Mouse (Mus musculus): Measurements from ENCODE around the gene 4933427D14Rik.

4933427D14Rik gene

DNA sequence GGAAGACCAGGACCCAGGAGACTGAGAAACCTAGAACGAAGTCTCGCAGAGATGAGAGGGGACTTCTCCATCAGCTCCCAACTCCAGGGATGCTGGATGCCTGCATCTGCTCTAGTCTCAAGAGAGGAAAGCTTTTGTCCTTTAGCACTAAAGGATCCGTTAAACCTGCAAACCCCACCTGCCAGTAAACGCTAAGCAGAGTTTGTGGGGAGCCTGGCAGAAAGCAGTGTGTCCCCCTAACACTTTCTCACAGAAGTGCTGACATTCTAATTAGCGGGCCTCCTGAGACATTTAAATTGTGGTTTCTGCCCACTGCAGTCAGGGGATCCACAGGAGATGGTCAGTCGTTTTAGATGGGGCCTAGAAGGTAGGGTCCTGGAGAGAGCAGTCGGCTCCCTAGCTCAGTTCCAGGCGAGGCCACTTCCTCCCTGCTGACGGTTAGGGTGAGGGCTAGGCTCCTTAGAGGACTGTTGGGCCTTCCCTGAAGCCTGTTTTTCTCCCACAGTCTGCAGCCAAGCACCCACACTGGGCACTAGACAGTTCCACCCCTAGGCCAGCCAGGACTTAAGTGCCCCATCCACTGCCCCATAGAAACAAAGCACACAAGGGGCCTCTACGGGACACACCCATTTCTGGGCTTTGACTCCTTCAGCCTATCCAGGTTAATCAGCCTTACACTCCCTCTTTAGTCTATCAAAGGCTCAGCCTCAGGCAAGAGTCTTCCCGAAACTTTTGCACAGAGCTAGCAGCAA is 70.9 kb downstream of the 4933427D14Rik start:
- DNase-seq = no peak

DNA sequence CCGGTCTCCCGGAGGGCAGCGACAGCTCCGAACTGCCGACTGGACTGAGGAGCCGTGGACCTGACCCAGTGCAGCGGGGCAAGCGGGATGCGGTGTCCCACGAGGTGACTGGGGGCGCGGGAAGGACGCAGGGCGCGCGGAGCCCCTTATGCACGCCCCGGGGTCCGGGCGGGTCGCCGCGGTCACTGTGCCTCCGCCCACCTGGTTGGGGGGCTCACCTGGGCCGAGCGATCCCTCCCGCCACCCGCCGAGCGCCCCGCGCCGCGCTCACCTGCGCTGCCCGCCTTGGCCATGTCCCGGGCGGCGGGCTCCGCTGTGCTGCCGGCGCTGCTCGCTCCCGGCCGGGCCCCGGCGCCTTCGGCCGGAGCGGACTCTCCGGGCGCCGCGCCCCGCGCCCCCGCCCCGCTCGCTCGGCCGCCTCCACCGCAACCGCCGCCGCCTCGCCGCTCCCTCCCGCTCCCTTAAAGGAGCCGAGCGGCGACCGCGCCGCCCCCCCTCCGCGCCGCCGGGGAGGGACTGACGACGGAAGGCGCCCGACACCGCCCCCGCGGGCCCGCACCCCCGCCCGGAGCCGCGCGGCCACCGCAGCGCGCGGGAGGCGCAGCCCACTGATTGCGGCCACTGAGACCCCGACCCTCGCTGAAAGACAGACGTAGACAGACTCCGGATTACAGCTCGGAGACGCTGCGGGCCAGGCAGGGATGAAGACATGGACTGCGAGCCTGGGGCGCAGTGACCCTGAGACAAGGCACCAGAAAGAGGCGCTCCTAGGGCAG is 71.7 kb downstream of the 4933427D14Rik start, which contains the start of gene Pitpnm3:
TSS of gene Pitpnm3 (minus strand) at position 396 of the 776 bp plus-strand sequence.
- DNase-seq = no peak

DNA sequence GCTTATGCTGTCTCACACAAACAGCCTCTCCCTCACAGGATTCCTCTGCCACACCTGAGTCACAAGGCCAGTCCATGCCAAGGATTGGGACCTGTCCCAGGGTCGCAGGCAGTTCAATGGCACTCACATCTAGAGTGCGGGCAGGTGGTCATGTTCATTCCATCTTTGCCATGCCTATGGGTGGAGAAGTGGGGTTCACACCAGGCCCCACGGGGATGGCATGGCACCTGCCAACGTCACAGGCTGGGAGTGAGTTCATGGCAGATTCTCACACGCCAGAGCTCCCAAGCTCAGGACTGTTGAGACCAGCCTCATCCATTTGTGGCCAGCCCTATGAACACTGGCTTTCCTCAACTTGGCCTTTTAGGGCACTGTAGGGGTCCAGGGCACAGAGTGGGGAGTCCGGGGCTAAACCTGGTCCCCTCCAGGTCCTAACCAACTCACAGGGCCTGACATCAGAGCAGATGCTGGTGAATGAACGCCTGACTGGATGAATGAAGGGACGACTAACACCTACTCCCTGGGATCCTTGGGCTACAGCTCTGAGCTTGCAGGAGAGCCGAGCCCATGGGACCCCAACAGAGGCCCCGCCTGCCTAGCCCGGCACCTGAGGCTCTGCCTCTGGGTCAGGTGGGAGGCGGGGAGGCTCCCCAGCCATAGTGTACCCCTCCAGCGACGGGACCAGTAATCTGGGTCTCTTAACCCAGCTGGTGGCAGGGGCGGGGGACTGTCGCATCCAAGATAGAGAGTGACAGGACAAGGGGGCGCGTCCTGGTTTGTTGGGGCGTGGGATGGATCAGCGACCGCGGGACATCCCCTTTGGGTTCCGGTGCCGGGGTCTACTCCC is 72.5 kb downstream of the 4933427D14Rik start:
- no peak for DNase-seq

DNA sequence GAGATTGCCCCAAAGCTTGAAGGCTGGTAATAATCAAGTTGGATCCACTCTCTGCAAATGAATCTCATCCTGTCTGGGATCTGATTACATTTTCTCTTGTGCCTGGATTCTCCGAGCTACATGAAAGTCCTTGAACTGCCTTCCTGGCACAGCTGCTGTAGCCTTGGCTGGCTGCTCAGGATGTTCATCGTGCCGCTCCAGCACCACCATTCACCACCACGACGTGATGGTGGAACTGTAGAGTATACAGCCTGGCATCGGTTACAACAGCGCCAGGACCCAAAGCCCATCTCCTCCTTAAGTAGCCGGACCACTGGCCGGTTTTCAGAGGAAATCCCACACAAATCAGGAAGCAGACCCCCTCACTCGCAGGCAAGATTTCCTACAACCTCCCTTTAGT is 74.2 kb downstream of the 4933427D14Rik start:
- DNase-seq = no peak

DNA sequence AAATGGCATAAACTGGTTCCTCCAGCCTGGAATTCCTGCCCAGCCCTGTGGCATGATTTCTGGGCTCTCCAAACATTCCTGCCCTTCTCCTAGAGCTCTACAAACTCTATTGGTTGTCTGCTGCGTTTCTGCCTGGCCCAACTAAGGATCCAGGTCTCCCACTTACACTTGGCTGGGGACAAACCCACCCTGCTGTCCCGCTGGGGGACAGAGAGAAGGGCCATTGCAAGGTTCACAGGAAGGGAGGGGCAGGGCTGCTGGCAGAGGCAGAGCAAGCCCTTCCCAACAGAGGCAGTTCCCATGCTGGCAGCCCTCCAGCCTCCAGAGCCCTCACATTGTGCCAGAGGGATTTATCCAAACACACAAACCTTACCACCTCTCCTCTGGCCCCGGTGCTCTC is 75.0 kb downstream of the 4933427D14Rik start:
- no peak for DNase-seq

DNA sequence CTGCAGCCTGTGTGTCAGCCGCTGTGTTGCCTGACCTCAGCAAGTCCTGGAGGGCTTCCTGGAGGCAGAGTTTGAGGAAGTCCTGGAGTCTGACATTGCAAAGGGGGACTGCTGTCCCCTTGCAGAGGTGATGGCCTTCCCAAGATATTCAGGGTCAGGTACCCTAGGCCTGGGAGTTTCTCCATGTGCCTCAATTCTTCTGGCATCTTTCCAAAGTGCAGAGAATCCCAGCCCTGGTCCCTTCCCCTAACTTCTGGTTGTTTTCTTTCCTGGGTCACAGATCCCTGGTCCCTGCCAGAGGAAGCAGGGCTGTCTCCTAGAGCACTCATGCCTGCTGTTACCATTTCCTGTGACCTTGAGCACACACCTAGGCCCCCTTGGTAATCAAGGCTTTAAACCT is 75.6 kb downstream of the 4933427D14Rik start:
- no peak for DNase-seq

DNA sequence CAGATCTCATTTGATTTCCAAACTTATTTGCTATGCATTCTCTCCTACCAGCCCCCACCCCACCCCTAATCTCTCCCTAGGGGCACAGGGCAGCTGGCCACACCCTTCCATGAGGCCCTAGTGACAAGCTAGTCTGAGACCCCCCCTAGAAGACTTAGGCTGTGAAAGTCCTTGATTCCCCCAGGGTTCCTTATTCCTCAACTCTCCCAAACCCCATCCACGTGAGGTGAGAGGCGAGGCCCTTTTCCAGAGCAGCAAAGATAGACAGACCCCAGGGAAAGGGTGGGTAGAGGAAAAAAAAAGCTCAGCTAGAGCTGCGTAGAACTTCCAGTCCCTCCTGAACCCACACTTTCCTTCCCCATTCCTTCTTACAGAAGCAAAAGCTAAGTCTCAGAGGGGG is 76.4 kb downstream of the 4933427D14Rik start:
- DNase-seq = no peak

DNA sequence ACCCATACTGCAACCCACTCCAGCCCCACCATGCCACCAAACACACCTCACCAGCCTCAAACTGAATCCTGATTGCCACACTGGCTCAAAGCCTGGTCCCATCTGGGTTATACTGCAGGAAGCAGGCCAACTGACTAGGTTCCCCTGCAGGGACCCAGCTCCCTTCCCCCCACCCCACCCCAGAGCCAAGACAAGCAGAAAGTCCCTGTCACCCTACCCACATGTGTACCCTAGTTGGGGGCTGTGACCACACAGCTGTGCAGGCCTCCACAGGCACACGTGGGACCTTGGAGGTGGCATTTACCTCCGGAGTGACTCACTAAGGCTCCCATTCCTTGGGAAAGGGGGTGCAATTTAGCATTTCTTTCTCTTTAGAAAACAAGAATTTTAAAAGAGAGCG is 76.8 kb downstream of the 4933427D14Rik start:
- no peak for DNase-seq

DNA sequence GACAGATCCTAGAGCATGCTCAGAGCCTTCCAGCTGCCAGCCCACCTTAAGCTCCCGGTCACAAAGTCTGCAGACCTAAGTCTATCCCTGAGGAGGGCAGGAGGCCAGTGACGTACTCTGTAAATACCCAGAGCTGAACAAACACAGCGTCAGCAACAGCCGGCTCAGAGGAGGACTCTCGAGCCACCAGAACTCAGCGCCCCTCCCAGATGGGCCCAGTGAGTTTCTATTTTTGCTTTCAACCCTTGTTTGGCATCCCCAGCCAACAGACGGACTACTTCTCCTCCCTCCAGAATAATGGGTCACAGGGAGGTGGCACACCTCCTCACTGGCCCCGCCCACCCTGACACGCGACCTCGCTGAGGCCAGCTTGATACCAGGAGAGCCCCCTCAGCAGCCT is 77.2 kb downstream of the 4933427D14Rik start:
- no peak for DNase-seq

DNA sequence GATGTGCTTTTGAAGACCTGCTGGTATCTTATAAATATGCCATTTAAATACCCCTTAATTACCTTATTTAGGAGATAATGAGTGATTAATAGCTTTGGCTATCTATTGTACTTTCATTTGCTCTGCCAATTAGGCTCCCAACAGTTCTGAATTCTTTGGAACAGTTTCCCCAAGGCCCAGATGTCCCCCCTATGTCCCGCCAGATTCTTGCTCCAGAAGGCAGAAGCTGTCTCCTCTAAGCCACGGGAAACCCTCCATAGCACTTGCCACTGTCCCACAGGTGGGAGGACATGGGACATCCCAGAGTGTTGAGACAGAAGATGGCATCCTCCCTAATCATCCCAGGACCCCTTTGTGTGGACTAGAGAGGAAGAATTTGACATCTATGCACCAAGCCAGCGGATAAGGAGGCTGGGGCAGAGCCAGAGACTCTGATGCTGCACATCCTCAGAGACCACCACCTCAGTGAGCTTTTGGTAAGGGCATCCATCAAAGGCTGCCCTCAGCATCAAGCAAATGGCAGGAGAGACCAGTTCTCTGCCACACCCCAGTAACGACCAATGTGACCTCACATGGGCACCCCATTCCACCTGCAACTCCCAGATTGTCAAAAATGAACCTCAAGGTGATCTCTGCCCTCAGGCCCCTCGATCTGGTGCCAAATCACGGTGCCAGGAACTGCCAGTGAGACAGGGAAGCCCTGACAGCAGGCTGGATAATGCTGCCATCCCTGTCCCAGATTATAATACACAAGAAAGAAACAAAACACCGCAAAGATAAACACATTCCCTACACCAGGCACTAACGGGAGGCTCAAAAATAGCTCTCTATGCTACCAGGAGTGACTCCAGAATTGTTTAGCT is 78.0 kb downstream of the 4933427D14Rik start:
- DNase-seq = no peak

DNA sequence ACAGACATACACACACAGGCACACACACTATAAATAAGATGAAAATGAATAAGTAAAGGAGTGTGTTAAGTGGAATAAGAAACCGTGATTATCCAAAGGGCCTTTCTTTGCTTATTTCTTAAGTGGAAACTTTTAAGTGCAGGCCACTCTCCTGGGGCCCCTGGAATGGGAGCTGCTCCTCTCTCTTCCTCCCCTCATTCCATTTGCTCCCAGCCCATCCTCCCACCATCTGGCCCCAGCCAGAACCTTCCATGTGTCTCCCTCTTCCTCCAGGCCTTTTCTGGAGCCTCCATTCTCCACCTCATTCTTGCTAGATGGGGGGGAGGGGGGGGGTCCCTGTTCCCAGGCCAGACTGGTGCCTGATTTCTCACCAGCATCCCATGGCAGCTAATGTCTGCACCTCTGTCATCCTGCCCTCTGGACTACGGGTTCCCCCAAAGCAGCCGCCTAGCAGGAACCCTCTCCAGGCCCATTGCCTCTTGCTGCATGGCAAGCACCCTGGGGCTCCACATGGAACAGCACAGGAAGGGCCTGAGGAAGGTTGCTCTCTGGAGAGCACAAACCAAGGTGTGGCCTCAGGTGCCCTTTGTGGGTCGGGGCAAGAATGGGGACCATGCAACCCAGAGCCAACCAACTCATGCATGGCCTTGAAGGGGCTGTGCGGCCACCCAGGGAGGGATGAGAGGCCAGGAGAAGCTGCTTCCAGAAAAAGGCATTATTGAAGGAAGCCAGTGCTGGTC is 79.6 kb downstream of the 4933427D14Rik start:
- no peak for DNase-seq

DNA sequence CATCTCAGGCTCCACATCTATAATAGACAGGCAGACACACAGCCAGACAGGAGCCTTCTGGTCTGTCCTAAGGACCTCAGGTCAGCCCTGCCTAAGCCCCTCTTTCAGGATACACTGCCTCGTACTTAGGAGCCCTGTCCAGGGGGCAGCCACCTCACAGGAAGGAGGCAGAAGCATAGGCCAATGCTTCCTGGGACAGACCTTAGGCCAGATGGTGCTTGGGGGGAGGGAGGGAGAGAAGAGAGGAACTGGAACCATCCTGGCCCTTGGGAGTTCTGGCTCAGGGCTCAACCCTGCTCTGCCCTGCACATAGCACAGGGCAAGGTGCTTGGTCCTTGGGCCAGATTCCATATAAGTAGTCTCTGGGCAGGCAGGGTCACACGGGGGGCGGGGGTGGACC is 81.5 kb downstream of the 4933427D14Rik start:
- DNase-seq = no peak

DNA sequence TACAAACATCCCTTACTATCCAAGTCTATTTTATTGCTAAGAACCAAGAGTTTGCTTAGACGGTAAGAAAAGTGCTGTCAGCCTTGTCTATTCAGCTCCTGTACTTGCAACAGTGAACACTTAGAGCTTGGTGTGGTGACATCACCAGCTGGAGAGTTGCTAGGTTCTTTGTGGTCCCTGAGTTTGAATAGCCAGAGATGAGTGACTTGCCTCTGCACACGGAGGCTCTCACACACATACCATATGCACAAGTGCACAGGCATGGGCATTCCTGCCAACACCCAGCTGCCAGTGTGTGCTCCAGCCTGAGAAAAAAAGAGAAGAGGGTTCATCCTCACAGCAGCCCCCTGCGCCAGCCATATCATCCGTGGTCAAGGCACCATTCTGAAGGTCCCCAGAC is 83.7 kb downstream of the 4933427D14Rik start:
- DNase-seq = no peak

DNA sequence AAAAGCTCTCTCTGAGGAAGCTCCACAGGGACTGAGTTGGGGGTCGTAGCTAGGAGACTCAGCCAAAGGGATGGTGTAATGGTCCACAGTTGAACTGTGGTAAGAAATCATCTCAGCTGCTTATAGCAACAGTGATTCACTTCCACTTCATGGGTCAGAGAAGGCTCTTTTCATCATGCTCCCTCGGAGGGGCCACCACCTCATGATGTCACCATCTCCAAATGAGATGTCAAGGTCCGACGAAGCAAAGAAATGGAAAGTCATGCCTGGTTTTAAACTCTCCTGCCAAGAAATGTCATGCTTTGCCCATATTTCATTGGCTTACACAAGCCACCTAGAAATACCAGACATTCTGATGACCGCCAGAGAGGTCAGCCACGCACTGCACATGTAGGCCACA is 86.9 kb downstream of the 4933427D14Rik start:
- no peak for DNase-seq

DNA sequence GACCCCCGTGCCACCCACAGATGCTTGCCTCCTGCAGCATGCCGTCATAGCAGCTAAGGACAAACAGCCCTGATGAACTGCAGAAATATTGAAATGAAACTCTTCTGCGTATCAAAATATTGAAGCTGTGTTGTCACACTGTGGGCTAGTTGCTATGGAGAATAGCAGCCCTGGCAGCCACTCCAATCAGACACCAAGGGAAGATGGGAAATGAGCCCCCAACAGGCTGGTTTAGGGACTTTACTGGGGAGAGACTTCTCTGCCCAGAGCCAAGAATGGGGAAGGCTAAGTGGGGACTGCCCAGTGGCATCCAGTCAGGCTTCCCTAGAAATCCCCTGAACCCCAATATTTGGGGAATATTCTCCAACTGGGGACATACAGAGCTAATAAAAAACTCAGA is 88.6 kb downstream of the 4933427D14Rik start:
- no peak for DNase-seq

DNA sequence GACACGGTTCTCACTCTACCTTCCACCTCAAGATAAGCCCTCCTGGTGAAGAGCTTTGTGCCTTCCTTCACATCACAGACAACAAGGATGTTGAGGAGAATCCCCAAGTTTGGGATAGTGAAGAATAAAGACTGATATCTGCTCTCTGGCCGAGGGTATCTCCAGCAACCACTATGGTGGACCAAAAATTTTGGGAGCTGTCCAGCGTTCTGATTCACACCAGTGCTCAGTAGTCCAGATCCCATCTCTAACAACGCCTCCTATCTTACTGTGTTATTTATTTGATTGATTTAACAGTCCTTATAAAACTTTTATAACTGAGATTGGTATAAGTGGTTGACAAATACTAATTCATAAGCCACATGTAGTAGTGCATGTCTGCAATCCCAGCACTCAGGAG is 94.0 kb downstream of the 4933427D14Rik start:
- no peak for DNase-seq

DNA sequence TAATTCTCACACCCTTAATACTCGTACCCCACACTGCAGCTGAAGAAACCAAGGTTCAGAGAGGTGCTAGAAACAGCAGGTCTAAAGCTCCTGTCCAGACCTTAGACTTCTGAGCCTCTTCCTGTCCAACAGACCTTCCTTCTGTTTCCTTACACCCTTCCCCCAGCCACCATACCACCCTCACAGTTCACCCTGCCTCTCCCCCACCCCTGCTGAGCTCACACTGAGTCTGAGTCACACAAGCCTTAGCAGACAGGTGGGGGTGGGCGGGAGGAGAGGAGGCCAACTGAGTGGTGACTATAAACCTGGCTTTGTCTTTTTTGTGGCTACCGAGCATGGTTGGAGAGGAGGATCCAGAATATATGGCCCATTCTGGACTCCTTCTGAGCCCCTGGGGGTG is 96.5 kb downstream of the 4933427D14Rik start:
- DNase-seq = no peak

DNA sequence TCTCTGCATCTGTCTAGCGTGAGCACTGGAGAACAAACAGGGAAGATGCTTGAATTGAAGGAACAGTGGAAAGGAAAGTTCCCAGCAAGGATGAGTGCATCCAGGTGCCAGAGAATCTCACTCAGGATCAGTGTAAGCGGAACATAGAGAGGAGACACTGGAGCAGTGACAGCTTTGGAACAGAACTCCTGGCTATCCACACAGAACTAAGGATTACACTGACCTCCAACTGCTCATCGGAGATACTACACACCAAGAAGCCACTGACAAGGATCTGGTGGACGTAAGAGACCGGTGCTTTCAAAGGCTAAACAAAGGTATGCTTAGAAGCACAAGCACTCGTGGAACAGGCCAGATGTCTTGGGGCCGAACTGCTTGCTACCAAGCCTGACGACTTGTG is 103.0 kb downstream of the 4933427D14Rik start:
- DNase-seq = no peak

Measured in liver (tissue).